Mouse (Mus musculus) T-helper 2 cell (primary cell): ENCODE results near the gene Rbp7.
"Not testable (repeated sequence)": the region's sequence is repeated elsewhere in the genome, so short reads cannot be mapped to it uniquely, and the experiment has no call there.

Source experiments
- in situ Hi-C: fragments of 300-600 bp; cut with MboI, MseI; formaldehyde crosslinking; loops from one replicate; pipeline ENCODE4 v1.15.1; 2025; ENCODE audit warnings: high pct_unique_total_duplicates

The Rbp7 gene

GRCm38 (mm10) chr4:149454879-149455278 lies at the start of gene Rbp7:
Gene Rbp7 (minus strand): TSS chr4:149454978.
- in situ Hi-C loops, result no loop called here

- in situ Hi-C loops, result no loop called here
Observed at GRCm38 (mm10) chr4:149504363-149504762, 49.6 kb upstream of the Rbp7 start.

GRCm38 (mm10) chr4:149499790-149500189 lies 45.0 kb upstream of the Rbp7 start:
- in situ Hi-C loops, result no loop called here

DNA sequence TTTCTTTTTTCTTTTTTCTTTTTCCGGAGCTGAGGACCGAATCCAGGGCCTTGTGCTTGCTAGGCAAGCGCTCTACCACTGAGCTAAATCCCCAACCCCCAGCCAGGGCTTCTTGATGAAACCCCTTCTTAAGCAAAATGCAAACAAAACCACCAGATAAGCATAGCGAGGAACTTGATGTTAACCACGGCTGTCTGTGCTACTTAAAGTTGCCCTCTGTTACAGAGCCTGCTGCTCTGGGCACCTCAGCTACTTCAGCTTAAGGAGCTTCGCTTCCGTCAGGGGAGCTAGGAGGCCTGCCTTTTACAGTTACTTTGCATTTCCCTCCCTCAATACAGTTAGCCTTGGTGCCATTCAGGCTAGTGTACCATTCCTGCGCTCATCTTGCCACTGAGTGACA lies 44.1 kb upstream of the Rbp7 start:
- in situ Hi-C loops, result no loop called here

- in situ Hi-C loops, result no loop called here
Observed at GRCm38 (mm10) chr4:149496612-149497011, 41.8 kb upstream of the Rbp7 start.

DNA sequence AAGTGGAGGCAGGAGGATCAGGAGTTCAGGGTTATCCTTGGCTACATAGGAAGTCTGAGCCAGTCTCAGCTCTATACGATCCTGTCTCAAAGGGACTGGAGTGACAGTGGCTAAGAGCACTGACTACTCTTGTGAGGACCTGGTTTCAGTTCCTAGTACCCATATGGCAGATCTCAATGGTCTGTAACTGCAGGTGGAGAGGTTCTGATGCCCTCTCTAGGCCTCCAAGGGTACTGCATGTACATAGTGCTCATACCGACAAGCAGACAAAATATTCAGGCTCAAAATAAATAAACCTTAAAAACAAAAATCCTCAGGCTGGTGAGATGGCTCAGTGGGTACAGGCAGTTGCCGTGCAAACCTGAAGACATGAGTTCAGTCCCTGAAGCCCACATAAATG lies 36.4 kb upstream of the Rbp7 start:
- in situ Hi-C loops, result no loop called here

DNA sequence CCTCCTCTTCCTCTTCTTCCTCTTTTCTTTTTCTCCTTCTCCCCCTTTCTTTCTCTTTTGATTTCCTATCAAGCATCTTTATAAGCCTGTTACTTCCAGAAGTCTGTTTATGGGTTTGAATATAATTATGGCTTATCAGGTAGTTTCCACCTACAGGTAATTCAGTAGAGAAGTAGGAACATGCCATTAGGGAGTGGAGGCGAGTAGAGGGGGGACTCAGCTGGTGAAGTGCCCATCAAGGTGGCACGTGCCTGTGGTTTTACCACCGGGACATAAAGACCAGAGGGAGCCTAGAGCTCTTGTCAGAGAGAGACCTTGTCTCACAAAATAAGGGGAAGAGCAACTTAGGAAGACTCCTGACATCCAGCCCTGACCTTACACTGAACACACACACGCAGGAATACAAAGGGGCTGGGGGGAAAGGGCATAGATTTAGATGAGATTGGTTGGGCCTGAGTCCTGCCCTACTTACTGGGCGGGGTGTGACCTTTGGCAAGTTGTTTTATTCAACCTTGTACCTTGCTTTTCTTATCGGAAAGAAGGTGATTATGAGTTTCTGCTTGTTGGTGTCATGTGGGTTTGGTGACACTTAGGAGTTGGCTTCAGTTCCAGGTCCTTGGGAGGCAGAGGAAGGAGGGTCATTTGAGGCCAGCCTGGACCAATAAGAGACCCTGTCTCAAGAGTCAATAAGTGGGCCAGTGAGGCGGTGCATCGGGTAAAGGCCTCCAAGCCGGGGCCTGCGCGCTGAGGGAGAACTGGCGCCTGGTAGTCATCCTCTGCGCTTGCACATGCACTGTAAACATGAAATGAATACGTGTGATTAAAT lies 34.9 kb upstream of the Rbp7 start:
- in situ Hi-C loops, result no loop called here

DNA sequence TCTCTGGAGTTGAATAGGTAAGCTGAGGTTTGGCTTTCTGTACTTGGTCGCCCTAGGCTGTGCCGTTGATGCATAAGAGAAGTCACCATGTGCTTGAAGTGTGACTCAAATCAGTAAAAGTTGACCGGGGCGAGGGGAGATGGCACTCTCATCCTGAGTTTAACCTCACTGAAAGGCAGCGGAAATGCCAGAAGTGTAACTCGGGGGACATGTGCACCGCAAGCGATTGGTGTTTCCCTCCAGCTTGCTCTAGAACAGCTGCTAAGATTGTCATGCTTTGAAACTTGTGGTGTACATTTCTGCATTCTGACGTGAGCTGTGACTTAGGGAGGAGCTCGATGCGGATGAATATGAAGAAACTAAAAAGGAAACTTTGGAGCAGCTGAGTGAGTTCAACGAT lies 33.0 kb upstream of the Rbp7 start:
- in situ Hi-C loops, result no loop called here

DNA sequence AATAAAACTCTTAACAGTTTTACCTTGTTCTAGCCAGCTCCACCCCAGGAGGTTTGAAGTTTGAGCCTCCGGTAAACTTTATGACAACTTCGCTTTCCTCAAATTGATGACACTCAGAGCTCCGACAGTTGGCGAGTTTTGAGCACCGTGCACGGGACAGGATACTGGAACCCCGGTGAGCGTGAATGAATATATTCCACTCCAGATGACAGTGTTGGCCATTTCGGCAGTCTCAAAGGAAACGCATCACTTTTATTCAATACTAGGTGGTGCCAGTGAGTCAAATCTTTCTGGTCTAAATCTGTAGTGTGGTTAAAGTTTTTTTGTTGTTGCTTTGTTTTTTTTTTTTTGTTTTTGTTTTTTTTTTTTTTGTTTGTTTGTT lies 31.0 kb upstream of the Rbp7 start:
- in situ Hi-C loops, result no loop called here

DNA sequence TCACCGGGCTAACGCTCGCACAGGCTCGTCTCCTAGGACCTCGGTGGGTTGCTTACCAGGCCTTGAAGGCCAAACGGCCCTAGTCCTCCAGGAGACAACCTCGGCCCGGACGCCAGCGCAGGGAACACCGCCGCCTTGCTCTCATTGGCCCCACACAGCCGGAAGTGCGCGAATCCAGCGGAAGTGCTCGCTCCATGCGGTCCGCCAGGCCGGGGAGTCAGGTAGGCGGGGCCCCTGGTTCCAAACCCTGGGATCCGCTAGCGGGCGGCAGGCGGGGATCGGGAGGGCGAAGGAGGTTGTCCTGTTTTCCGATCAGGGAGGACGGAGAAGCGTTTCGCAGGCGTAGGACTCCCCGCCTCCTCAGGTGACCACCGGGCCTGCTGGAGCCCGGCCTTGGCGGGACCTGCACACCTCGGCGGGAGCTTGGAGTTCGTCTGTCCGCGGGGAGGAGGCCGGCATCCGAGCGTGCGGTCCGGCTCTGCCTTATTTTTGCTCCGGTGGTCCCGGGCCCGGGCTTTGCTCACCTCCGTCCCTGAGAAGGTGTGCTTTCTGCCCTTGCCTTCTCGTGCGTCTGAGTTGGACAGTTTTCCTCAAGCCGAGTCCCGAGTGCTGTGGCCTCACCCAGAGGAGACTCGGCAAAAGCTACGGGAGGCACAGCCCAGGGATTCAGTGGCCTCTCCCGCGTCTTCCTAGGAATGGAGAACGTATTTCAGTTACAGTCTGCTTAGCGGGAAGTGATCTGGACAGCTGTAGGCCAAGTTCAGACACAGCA lies 30.5 kb upstream of the Rbp7 start, which contains the start of the genes Nmnat1 and Lzic:
Gene Nmnat1 (minus strand): TSS at position 150 of the 772 bp plus-strand sequence.
Gene Lzic (plus strand): TSS at position 177 of the 772 bp plus-strand sequence.
- in situ Hi-C loops, result no loop called here

DNA sequence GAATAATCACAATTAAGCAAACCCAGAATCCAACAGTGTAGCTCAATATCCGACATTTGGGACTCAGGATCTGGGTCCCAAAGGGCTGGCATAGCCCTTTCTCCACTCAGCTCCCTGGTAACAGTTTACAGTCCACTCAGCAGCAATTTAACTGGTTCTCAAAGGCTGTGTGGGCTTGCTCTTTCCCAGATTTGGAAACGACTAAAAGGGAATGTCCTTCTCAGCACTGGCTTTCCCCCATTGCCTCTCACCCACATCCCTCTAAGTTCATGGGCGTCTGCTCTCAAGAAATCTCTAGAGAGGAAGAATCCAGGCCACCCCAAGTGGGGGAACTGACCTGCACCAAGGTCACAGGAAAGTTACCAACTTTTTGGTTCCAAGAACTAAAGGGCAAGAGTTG lies 29.8 kb upstream of the Rbp7 start:
- in situ Hi-C loops, result no loop called here

GRCm38 (mm10) chr4:149477078-149477477 lies 22.3 kb upstream of the Rbp7 start, which contains the start of gene Tmem274:
Gene Tmem274 (plus strand): TSS chr4:149477378.
- in situ Hi-C loops, result loop anchor here (10.0 kb wide), 1 partner anchor 572 kb away; no protein-coding TSS in a partner anchor

DNA sequence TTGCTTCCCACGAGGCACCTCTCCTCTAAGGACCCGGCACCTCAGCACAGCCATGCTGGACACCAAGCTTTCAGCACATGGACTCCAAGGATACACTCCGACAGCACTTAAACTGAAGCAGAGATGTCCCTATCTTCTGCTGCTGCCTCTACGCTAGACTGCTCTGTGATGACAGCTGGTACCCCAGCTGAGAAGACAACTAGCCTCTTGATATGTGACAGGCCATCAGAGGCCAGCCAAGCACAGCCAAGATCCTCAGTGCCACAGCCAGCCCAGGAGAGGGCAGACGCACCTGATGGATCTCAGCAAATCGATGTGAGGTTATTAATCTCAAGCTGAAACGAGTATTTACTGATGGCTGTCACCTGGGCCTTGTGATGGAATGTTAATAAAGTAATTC lies 20.3 kb upstream of the Rbp7 start:
- in situ Hi-C loops, result loop anchor here (10.0 kb wide), 1 partner anchor 570 kb away; no protein-coding TSS in a partner anchor

DNA sequence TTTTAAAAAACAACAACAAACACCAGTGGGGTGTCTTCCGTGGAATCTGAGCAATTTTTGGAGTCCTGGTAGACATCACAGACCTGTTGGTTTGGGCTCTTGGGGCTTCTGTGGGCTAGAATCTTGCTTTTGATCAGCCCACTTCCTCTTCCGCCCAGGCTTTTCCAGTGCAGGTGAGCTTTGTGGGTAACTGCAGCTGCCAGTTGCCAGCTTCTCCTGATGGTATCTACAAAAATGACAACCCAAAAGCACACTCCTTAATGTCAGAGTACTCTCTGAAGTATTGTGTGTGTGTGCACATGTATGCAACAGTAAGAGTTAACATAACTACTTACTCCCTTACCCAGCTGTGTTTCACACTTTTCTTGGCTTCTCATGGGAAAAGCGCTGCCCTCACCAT lies 14.8 kb upstream of the Rbp7 start:
- in situ Hi-C loops, result no loop called here

DNA sequence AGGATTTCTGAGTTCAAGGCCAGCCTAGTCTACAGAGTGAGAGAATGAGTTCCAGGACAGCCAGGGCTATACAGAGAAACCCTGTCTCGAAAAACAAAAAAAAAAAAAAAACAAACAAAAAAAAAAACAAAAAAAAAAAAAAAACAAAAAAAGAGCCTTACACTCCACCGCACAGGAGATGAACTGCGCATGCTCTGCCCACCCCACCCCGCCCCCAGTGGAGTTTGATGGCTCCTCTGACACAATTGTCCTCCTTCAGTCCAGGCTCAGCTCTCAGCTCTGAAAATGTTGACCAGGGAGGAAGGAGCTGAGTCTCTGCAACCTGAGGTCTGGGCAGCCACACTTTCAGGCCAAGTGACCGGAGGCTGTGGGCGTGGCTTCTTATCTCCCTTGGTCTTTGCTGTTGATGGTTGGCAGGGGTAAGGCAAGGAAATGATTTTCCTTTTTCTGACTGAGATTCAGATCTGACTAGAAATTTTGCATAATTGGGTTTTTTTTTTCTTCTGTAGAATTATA lies 8.7 kb upstream of the Rbp7 start:
- in situ Hi-C loops, result no loop called here

DNA sequence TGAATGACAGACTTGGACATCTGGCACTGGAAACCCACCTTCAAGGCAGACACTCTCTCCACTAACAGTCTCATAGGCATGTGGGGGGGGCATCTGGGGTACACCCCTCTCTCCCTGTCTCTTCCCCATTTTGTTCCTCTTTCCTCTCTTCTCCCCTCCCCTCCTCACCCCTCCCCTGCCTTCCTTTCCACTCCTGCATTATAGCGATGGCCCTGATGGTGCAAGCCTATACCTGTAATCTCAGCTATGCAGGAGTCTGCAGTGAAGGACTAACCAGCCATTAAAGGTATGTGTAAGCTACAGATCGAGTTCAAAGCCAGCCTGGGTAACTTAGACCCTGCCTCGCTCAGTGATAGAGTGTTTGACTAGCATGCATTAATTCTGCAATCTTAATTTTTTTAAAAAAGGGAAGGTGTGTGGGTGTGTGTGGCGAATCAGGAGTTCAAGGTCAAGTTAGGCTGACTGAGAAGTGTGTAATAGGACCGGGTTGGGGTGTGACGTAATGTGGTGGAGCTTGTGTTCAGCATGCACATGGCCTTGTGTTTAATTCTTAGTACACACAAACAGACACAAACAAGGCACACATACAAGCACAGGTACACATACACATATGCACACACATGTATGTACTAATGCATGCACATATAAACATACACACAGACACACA lies 7.7 kb upstream of the Rbp7 start:
- in situ Hi-C loops, result no loop called here

GRCm38 (mm10) chr4:149461579-149462304 lies 7.0 kb upstream of the Rbp7 start:
- in situ Hi-C loops, result no loop called here

GRCm38 (mm10) chr4:149460475-149460874 lies 5.7 kb upstream of the Rbp7 start:
- in situ Hi-C loops, result not testable (repeated sequence)

GRCm38 (mm10) chr4:149459425-149459824 lies 4.6 kb upstream of the Rbp7 start:
- in situ Hi-C loops, result no loop called here

GRCm38 (mm10) chr4:149458526-149458925 lies 3.7 kb upstream of the Rbp7 start:
- in situ Hi-C loops, result no loop called here

DNA sequence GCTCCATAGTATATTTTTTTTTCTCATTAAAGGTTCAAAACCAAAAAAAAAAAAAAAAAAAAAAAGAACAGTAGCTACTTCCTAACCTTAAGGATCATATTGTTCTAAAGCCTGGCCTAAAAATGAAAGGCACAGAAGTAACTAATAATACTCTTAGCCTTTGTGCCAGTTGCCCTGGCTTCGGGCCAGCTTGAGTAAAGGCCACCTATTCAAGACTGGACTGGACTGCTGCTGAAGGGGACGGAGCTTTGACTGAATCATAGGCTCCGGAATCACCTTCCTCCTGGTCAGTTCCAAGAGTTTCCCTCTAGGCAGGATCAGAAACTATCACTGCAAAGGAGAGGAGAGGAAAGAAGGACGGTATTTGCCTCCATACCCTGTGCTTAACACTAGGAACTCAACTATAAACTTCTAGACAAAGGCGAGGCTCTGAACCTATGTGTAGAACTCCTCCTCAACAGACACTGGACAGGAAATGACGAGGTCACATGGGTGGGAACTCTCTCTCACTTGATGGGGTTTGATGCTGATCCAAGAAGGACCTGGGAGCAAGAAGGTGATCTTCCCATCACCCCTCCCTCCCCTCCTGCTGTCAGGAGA lies 3.2 kb upstream of the Rbp7 start:
- in situ Hi-C loops, result no loop called here
